Mouse (Mus musculus) urinary bladder, postnatal 4 days (tissue): ENCODE results near the gene Mtnr1b.

Experiments used
- DNase-seq, 2 experiments: peaks; one replicate each; pipeline ENCODE4 v3.0.0; 2021 to 2022; ENCODE audit warnings: low spot score in 2 of 2

Mtnr1b gene

GRCm38 (mm10) chr9:15802413-15803027, 71.8 kb downstream of the Mtnr1b start:
- DNase-seq: no peak

DNA sequence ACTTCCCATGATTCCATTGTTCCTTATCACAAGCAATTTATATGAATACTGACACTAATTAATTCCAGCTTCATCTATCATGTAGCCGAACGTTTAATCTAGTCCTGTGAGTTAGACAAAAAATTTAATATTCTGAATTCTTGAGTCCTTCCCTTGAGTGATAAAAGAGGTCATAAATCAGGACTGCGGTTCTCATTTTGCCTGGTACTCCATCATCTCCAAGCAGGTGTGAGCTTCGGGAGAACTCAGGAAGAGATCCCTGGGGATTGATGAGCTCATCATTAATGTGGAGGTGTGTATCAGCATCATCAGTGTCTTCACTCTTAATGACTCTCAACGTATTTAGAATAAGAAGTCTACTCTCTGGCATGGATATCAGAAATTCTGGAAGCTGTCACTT, 74.0 kb downstream of the Mtnr1b start:
- no peak for DNase-seq

DNA sequence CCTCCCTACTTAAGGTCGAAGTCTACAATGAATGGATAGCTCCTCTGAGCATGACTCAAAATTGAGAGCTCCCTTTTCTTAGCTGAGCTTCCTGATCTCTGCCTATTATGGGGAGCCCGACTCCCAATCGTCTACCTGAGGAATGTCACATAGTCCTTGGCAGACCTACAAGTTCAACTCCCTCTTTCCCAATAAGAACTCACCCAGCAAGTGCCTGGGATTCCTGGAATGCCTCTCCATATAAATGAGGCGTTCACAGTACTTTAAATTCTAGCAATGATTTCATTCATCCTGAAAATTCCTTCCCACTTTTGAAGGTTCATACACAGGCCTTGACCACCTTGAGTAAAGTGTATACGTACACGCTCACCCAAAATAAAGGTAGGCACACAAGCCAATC, 79.9 kb downstream of the Mtnr1b start:
- DNase-seq: no peak

- DNase-seq: no peak
Measured at GRCm38 (mm10) chr9:15792076-15792475, 82.3 kb downstream of the Mtnr1b start.

- DNase-seq: no peak
Measured at GRCm38 (mm10) chr9:15786610-15787009, 87.7 kb downstream of the Mtnr1b start.

GRCm38 (mm10) chr9:15786192-15786591, 88.2 kb downstream of the Mtnr1b start:
- DNase-seq: no peak

DNA sequence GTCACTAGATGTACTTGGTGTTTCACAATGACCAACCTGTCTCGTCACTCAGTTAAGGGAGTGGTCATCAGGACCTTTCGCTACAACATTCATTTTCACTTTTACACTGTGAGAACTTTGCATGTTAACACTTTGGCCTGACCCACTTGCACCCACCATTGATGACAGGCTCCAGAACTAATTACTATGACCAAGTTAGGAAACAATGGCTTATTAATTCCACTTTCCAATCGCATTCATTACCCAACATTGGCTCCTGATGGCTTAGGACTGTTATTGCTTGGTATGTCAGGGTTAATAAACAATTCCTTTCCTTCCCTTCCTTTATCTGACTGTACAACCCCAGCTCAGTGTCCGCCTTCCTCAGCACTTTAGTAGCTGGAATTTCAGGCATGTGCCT, 92.4 kb downstream of the Mtnr1b start:
- DNase-seq: no peak

DNA sequence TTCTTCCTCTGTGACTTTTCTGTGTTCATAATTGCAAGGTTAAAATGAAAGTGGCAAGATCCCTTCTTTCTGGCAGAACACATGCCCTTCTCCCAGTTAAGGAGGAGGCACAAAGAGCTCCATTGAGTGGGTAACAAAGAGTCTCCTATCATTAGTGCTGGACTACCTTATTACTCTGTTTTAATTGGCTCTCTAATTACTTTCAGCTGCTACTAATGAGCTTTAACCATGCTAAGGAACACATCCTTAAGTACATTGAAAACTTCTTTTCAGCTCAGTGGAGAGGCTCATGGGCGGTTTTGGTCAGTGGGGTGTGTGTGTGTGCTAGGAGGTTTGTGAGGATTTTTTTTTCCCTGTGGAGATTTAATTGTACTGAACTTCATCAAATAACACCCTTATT, 99.4 kb downstream of the Mtnr1b start:
- no peak for DNase-seq
